Mouse (Mus musculus) heart, postnatal 0 days (tissue): Measurements from ENCODE around the gene Chd9.

ENCODE experiments used
- CTCF ChIP-seq: IDR thresholded peaks from 2 replicates; pipeline ENCODE4 v1.5.1; 2016; ENCODE audit warnings: antibody characterized with exemption, control low read depth, low read depth
- EP300 ChIP-seq: IDR thresholded peaks from 2 replicates; pipeline ENCODE4 v1.6.1; 2016; ENCODE audit warnings: antibody characterized with exemption, low read depth

DNA sequence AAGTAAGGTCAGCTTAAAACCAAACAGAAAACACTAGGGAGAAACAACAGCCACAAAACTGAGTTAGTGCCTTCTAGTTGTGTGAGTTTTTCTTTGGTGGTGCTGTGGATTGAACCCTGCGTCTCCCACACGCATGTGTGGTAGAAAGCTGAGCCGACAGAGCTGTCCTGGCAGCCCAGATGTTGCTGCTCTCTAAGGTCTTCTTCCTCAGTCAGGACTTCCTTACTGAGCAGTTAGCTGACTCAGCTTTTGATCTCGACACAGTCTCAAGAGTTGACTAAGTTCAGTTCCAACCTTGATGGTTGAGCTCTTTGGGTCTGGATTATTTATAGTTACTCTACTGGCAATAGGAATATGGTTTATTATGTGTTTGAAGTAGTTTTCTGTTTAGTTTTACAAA, 133.5 kb downstream of the Chd9 start:
- TF ChIP-seq CTCF (no peak), EP300 (no peak)
